Mouse (Mus musculus): ENCODE measurements around the gene Ccdc191. TPM values are rescaled to one million over a fixed set of nuclear protein-coding genes. Genes with fewer than 3 reads are reported as not detected.
A peak's percentile ranks its signal among the peaks of the same experiment; 100 is the strongest.

Ccdc191 gene
- polyA plus RNA-seq, 1 experiment = 0.98 TPM

- Histone ChIP-seq H3K79me2 (ENCODE audit: control insufficient read depth, insufficient read depth) (no peaks in the 10 kb centered on the region), H3K4me3 (ENCODE audit: insufficient read depth, poor library complexity, severe bottlenecking) (no peak overlapping the region), H3ac (ENCODE audit: control insufficient read depth, insufficient read length, low read depth) (no peak overlapping the region), H3K27me3 (ENCODE audit: control insufficient read depth, insufficient read depth, insufficient read length) (peaks cover 3% of the 10 kb centered on the region), H3K79me3 (ENCODE audit: low read depth) (no peaks in the 10 kb centered on the region), H3K36me3 (ENCODE audit: control insufficient read depth, insufficient read depth) (no peaks in the 10 kb centered on the region)
- TF ChIP-seq MYOG (IDR thresholded peaks at IDR 0.05; ENCODE audit: control insufficient read depth, extremely low read depth, insufficient read length) (no peak), CTCF (IDR thresholded peaks at IDR 0.05; ENCODE audit: control insufficient read depth, insufficient read depth, insufficient read length) (no peak)
These were observed 83.5 kb downstream of the Ccdc191 start for GRCm38 (mm10) chr16:43973147-43973546.

GRCm38 (mm10) chr16:43973606-43974220 lies 84.1 kb downstream of the Ccdc191 start:
- Histone ChIP-seq H3ac (ENCODE audit: control insufficient read depth, insufficient read length, low read depth) (no peak overlapping the region), H3K36me3 (ENCODE audit: control insufficient read depth, insufficient read depth) (no peaks in the 10 kb centered on the region), H3K4me3 (ENCODE audit: insufficient read depth, poor library complexity, severe bottlenecking) (no peak overlapping the region), H3K79me2 (ENCODE audit: control insufficient read depth, insufficient read depth) (no peaks in the 10 kb centered on the region), H3K79me3 (ENCODE audit: low read depth) (no peaks in the 10 kb centered on the region), H3K27me3 (ENCODE audit: control insufficient read depth, insufficient read depth, insufficient read length) (peaks cover 3% of the 10 kb centered on the region)
- TF ChIP-seq CEBPB (IDR thresholded peaks at IDR 0.05; ENCODE audit: low read depth) = no peak
- no peak for TF ChIP-seq USF1 (IDR thresholded peaks at IDR 0.05; ENCODE audit: low read depth)
- TF ChIP-seq MYOG (IDR thresholded peaks at IDR 0.05; ENCODE audit: control insufficient read depth, extremely low read depth, insufficient read length) = no peak
- TF ChIP-seq CTCF (IDR thresholded peaks at IDR 0.05; ENCODE audit: control insufficient read depth, insufficient read depth, insufficient read length) = no peak
- TF ChIP-seq MAX (IDR thresholded peaks at IDR 0.05) = no peak
- TF ChIP-seq MYOD1 (IDR thresholded peaks at IDR 0.05; ENCODE audit: control insufficient read depth, insufficient read length, low read depth) = no peak
- TF ChIP-seq FOSL1 (IDR thresholded peaks at IDR 0.05; ENCODE audit: insufficient read depth, low read length, poor library complexity, severe bottlenecking) = no peak

GRCm38 (mm10) chr16:43979010-43979327 lies 89.4 kb downstream of the Ccdc191 start:
- TF ChIP-seq MAX (IDR thresholded peaks at IDR 0.05) (no peak), CEBPB (IDR thresholded peaks at IDR 0.05; ENCODE audit: low read depth) (no peak), MYOG (IDR thresholded peaks at IDR 0.05; ENCODE audit: control insufficient read depth, extremely low read depth, insufficient read length) (no peak), FOSL1 (IDR thresholded peaks at IDR 0.05; ENCODE audit: insufficient read depth, low read length, poor library complexity, severe bottlenecking) (no peak)
- Histone ChIP-seq H3K4me3 (ENCODE audit: insufficient read depth, poor library complexity, severe bottlenecking) (no peak overlapping the region), H3K36me3 (ENCODE audit: control insufficient read depth, insufficient read depth) (no peaks in the 10 kb centered on the region), H3K79me3 (ENCODE audit: low read depth) (no peaks in the 10 kb centered on the region), H3K79me2 (ENCODE audit: control insufficient read depth, insufficient read depth) (no peaks in the 10 kb centered on the region), H3ac (ENCODE audit: control insufficient read depth, insufficient read length, low read depth) (no peak overlapping the region), H3K27me3 (ENCODE audit: control insufficient read depth, insufficient read depth, insufficient read length) (peaks cover 17% of the 10 kb centered on the region)

DNA sequence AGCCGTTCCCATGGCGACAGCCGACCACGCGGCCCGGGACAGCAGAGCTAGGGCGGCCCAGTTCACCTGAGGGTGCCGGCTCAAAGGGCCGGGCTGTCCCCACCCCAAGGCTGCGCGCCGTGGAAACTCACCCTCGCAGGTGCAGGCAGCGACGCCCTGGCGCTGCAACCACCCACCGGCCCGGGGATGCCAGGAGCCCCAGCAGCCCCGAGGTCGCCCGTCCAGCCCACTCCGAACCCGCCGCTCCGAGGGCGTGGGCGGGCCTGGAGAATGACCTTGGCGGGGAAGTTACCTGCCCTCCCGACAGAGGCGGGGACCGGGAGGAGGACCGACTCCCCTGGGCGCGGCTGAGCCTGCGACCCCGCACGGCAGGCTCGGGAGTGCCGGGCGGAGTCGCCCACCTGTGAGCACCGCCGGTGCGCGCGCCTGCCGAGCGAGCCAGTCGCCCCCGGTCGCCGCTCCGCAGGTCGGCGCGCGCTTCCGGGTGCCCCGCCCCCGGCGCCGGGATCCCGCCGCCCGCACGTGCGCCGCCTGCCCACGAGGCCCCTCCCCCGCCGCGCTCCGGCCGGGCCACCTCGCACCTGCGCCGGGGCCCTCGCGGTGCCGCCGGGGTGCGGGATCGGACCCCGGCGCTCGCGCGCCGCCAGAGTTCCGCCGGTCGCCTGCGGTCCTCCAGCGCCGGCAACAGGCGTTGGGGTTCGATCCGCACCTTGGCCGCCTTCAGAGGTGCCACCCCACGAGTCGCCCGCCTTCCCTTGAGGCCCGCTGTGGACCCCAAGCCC lies 89.9 kb downstream of the Ccdc191 start, which contains the start of gene Zdhhc23:
Gene Zdhhc23, minus strand, starts transcription at position 464 of the 782 bp plus-strand sequence.
- TF ChIP-seq MYOD1 (IDR thresholded peaks at IDR 0.05; ENCODE audit: control insufficient read depth, insufficient read length, low read depth) (no peak), MAX (IDR thresholded peaks at IDR 0.05) (no peak), MYOG (IDR thresholded peaks at IDR 0.05; ENCODE audit: control insufficient read depth, extremely low read depth, insufficient read length) (no peak), FOSL1 (IDR thresholded peaks at IDR 0.05; ENCODE audit: insufficient read depth, low read length, poor library complexity, severe bottlenecking) (no peak), USF1 (IDR thresholded peaks at IDR 0.05; ENCODE audit: low read depth) (no peak), CEBPB (IDR thresholded peaks at IDR 0.05; ENCODE audit: low read depth) (no peak), CTCF (IDR thresholded peaks at IDR 0.05; ENCODE audit: control insufficient read depth, insufficient read depth, insufficient read length) (no peak)
- peaks cover 17% of the 10 kb centered on the region for H3K27me3 ChIP-seq (ENCODE audit: control insufficient read depth, insufficient read depth, insufficient read length)
- H3ac ChIP-seq (ENCODE audit: control insufficient read depth, insufficient read length, low read depth) = peak within 1 kb of the TSS; percentile 12
- H3K4me3 ChIP-seq (ENCODE audit: insufficient read depth, poor library complexity, severe bottlenecking) = no peak within 1 kb of the TSS
- H3K79me3 ChIP-seq (ENCODE audit: low read depth) = no peaks in the 10 kb centered on the region
- H3K36me3 ChIP-seq (ENCODE audit: control insufficient read depth, insufficient read depth) = no peaks in the 10 kb centered on the region
- no peaks in the 10 kb centered on the region for H3K79me2 ChIP-seq (ENCODE audit: control insufficient read depth, insufficient read depth)

DNA sequence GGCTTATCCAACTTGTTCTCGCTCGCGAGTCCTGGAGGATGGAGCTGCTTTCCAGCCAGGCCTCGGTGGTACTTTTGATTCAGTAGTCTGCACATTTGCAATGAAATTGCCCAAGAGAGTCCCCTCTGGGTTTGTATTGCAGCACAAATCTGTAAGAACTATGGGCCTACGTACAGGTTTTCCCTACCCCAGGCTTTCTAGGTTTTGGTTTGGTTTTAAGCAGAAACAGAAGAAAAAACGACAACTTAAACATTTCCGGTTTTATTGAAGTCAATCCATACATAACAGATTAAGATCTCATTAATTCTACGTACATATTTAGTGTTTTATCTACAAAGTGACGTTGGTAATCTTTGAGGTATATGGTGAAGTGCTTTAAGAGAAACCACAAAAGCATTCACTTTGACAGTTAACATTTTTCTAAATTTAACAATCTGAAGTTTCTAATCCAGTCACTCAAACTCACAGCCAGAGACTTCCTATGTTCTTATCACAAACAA lies 90.6 kb downstream of the Ccdc191 start:
- no peaks in the 10 kb centered on the region for H3K79me3 ChIP-seq (ENCODE audit: low read depth)
- H3K27me3 ChIP-seq (ENCODE audit: control insufficient read depth, insufficient read depth, insufficient read length) = peaks cover 17% of the 10 kb centered on the region
- H3K36me3 ChIP-seq (ENCODE audit: control insufficient read depth, insufficient read depth) = no peaks in the 10 kb centered on the region
- TF ChIP-seq CEBPB (IDR thresholded peaks at IDR 0.05; ENCODE audit: low read depth) (no peak), MYOG (IDR thresholded peaks at IDR 0.05; ENCODE audit: control insufficient read depth, extremely low read depth, insufficient read length) (no peak), MAX (IDR thresholded peaks at IDR 0.05) (no peak), USF1 (IDR thresholded peaks at IDR 0.05; ENCODE audit: low read depth) (no peak), FOSL1 (IDR thresholded peaks at IDR 0.05; ENCODE audit: insufficient read depth, low read length, poor library complexity, severe bottlenecking) (no peak), MYOD1 (IDR thresholded peaks at IDR 0.05; ENCODE audit: control insufficient read depth, insufficient read length, low read depth) (no peak), CTCF (IDR thresholded peaks at IDR 0.05; ENCODE audit: control insufficient read depth, insufficient read depth, insufficient read length) (no peak)
- H3ac ChIP-seq (ENCODE audit: control insufficient read depth, insufficient read length, low read depth) = no peak overlapping the region
- H3K4me3 ChIP-seq (ENCODE audit: insufficient read depth, poor library complexity, severe bottlenecking) = no peak overlapping the region
- no peaks in the 10 kb centered on the region for H3K79me2 ChIP-seq (ENCODE audit: control insufficient read depth, insufficient read depth)

All from C2C12 (cell line).